Mouse (Mus musculus) heart, postnatal 0 days (tissue): ENCODE results near the gene Cdkal1. TPM values are rescaled to one million over a fixed set of nuclear protein-coding genes. Genes with fewer than 3 reads are reported as not detected.

Experiments used
- ATAC-seq: fragments of 200-750 bp; cut with Nextera tagmentation; 2 replicates; pipeline ENCODE4 v1.8.0; 2017; ENCODE audit warnings: low read depth, moderate number of reproducible peaks, moderate library complexity; ENCODE audit not compliant: insufficient read depth
- DNase-seq: peaks from one replicate; pipeline ENCODE4 v3.0.0-alpha.2; 2016; ENCODE audit warnings: low spot score
- H3K27ac ChIP-seq: fragments of 300-500 bp; sonication (generic); 2 replicates; pipeline ENCODE4 v1.5.1; 2014; ENCODE audit warnings: low read depth, mild to moderate bottlenecking
- H3K27me3 ChIP-seq: fragments of 300-500 bp; sonication (generic); 2 replicates; pipeline ENCODE4 v1.6.1; 2014; ENCODE audit warnings: low read length, mixed read lengths; ENCODE audit not compliant: control insufficient read depth, insufficient read depth
- H3K36me3 ChIP-seq: fragments of 300-500 bp; sonication (generic); replicated peaks from 2 replicates; pipeline ENCODE4 v1.6.1; 2014; ENCODE audit warnings: low read length, mixed read lengths; ENCODE audit not compliant: control insufficient read depth, insufficient read depth
- H3K4me1 ChIP-seq: fragments of 300-500 bp; sonication (generic); 2 replicates; pipeline ENCODE4 v1.6.1; 2014; ENCODE audit warnings: antibody characterized with exemption; ENCODE audit not compliant: control insufficient read depth, insufficient read depth
- H3K4me2 ChIP-seq: fragments of 300-500 bp; sonication (generic); 2 replicates; pipeline ENCODE4 v1.6.1; 2014; ENCODE audit warnings: low read depth, mild to moderate bottlenecking, low read length, moderate library complexity
- H3K4me3 ChIP-seq: fragments of 300-500 bp; sonication (generic); 2 replicates; pipeline ENCODE4 v1.5.1; 2014; ENCODE audit warnings: low read depth, low read length
- H3K9ac ChIP-seq: fragments of 300-500 bp; sonication (generic); replicated peaks from 2 replicates; pipeline ENCODE4 v1.6.1; 2014; ENCODE audit warnings: low read depth, low read length, mixed read lengths
- H3K9me3 ChIP-seq: fragments of 300-500 bp; sonication (generic); replicated peaks from 2 replicates; pipeline ENCODE4 v1.6.1; 2016; ENCODE audit warnings: low read length; ENCODE audit not compliant: control insufficient read depth
- CTCF ChIP-seq: IDR thresholded peaks from 2 replicates; pipeline ENCODE4 v1.5.1; 2016; ENCODE audit warnings: antibody characterized with exemption, control low read depth, low read depth
- EP300 ChIP-seq: IDR thresholded peaks from 2 replicates; pipeline ENCODE4 v1.6.1; 2016; ENCODE audit warnings: antibody characterized with exemption, low read depth
- WGBS: fragments of 180-500 bp; shearing (Covaris S2); extraction: QIAGEN DNeasy Blood & Tissue Kit; methylation state at CpG from one replicate; pipeline ENCODE4 v1.1.7; 2014; 5-methylcytosine and 5-hydroxymethylcytosine counted together
- polyA plus RNA-seq: library from polyadenylated mRNA; unstranded; fragments of >200 nt; fragmentation: Nextera tagmentation; extraction: Ambion mirVana; gene quantifications from 2 replicates; pipeline ENCODE4 v1.2.1, GENCODE M21; 2015
- total RNA-seq: library from RNA; depleted of rRNA; stranded (reverse); fragments of >200 nt; gene quantifications from 2 replicates; pipeline ENCODE4 v1.2.3, GENCODE M21; 2014; ENCODE audit warnings: low replicate concordance

The Cdkal1 gene
- total and polyA plus RNA-seq, 2 experiments from 2014 or later = 9.6 to 17.6 TPM

GRCm38 (mm10) chr13:29234442-29234841 lies 621.0 kb downstream of the Cdkal1 start:
- 65% methylated on average over 4 of the region's 4 CpGs for WGBS

GRCm38 (mm10) chr13:29233970-29234369 lies 621.5 kb downstream of the Cdkal1 start:
- WGBS = 71% methylated on average over 11 of the region's 11 CpGs
- no peaks in the 10 kb centered on the region for H3K36me3 ChIP-seq
- DNase-seq (no peak), ATAC-seq (no peak)
- no peak overlapping the region for H3K4me2 ChIP-seq
- H3K27ac ChIP-seq = no peak overlapping the region
- no peak for TF ChIP-seq EP300
- no peak for TF ChIP-seq CTCF
- H3K4me3 ChIP-seq = no peak overlapping the region
- no peaks in the 10 kb centered on the region for H3K27me3 ChIP-seq
- H3K9me3 ChIP-seq = peaks cover 8% of the 10 kb centered on the region; the same call in 1 of the 2 replicates
- no peak overlapping the region for H3K9ac ChIP-seq
- no peaks in the 10 kb centered on the region for H3K4me1 ChIP-seq

More at GRCm38 (mm10) chr13:29234442-29234841, 621.0 kb downstream of the Cdkal1 start:
- no peaks in the 10 kb centered on the region for H3K4me1 ChIP-seq
- H3K4me3 ChIP-seq = no peak overlapping the region
- DNase-seq (no peak), ATAC-seq (no peak)
- peaks cover 8% of the 10 kb centered on the region; the same call in 1 of the 2 replicates for H3K9me3 ChIP-seq
- H3K36me3 ChIP-seq = no peaks in the 10 kb centered on the region
- TF ChIP-seq CTCF (no peak), EP300 (no peak)
- H3K27me3 ChIP-seq = no peaks in the 10 kb centered on the region
- H3K9ac ChIP-seq = no peak overlapping the region
- no peak overlapping the region for H3K27ac ChIP-seq
- no peak overlapping the region for H3K4me2 ChIP-seq

DNA sequence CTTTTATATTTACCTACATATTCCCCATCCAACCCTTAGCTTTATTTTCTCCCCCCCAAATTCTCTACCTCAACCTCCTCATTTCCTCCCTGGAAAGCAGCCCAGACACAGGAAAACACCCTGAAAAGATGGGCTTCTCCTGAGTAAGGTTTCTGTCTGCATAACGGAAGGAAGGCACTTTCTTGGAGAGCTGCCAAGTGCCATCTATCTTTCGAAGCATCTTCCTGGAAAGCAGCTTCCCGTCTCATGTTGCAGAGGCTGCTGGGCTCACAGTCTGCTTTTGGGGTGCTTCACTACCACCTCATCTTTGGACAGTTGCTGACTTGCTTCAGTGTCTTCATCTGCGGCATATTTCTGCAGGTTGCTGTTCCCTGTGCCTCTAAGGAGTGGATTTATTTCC lies 622.8 kb downstream of the Cdkal1 start:
- H3K9me3 ChIP-seq = peaks cover 8% of the 10 kb centered on the region; the same call in 1 of the 2 replicates
- no peak for TF ChIP-seq CTCF
- no peak for TF ChIP-seq EP300
- 46% methylated on average over 4 of the region's 4 CpGs for WGBS
- no peak overlapping the region for H3K4me2 ChIP-seq
- no peaks in the 10 kb centered on the region for H3K4me1 ChIP-seq
- no peaks in the 10 kb centered on the region for H3K27me3 ChIP-seq
- H3K9ac ChIP-seq = no peak overlapping the region
- DNase-seq = no peak
- H3K4me3 ChIP-seq = no peak overlapping the region
- H3K36me3 ChIP-seq = no peaks in the 10 kb centered on the region
- H3K27ac ChIP-seq = no peak overlapping the region
- ATAC-seq = no peak

- H3K27me3 ChIP-seq = no peaks in the 10 kb centered on the region
- no peak overlapping the region for H3K27ac ChIP-seq
- no peak overlapping the region for H3K4me2 ChIP-seq
- DNase-seq (no peak), ATAC-seq (no peak)
- WGBS = 68% methylated on average over 5 of the region's 5 CpGs
- H3K9me3 ChIP-seq = no peaks in the 10 kb centered on the region; the same call in 1 of the 2 replicates
- TF ChIP-seq EP300 (no peak), CTCF (no peak)
- H3K4me3 ChIP-seq = no peak overlapping the region
- no peaks in the 10 kb centered on the region for H3K4me1 ChIP-seq
- H3K9ac ChIP-seq = no peak overlapping the region
- H3K36me3 ChIP-seq = no peaks in the 10 kb centered on the region
These were observed 630.7 kb downstream of the Cdkal1 start for GRCm38 (mm10) chr13:29224815-29225214.

DNA sequence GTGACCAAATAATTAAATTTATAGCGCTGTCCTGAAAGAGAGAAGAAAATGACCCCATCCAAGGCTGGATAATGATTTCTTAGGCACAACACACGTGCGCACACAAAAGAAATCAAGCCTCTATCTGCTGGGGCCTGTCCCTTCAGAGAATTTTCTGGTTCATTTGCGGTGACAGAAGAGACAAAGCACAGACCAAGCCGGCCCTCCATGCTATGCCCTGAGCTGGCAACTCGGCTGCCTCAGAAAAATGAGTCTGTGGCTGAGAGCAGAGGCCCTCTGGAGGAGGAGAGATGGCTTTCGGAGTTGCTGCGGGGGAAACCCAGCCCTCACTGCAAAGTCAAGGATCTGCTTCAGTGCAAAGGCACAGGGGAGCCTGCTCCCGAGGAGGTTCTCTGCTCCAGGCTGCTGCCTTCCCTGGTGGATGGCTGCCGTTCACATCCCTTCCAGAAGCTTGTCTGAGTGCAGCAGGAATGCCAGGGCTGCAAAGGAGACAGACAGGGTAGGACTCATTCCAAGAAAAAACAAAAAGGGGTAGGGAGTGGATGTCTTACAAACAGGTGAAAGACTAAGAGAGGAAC lies 633.1 kb downstream of the Cdkal1 start:
- Histone ChIP-seq H3K4me3 (no peak overlapping the region), H3K4me2 (no peak overlapping the region), H3K9ac (0 out of 2 replicates have a peak overlapping the region, but pooled peaks have one; percentile 25), H3K27me3 (no peaks in the 10 kb centered on the region), H3K9me3 (peaks cover 4% of the 10 kb centered on the region; the same call in 1 of the 2 replicates), H3K27ac (peak overlapping the region; percentile 57), H3K36me3 (no peaks in the 10 kb centered on the region), H3K4me1 (no peaks in the 10 kb centered on the region)
- WGBS = 28% methylated on average over 10 of the region's 10 CpGs
- DNase-seq (peak; percentile 36), ATAC-seq (0 out of 2 replicates have a peak, but pooled peaks have one; percentile 49)
- TF ChIP-seq CTCF (0 out of 2 replicates have a peak, but pooled peaks have one; percentile 9), EP300 (no peak)

DNA sequence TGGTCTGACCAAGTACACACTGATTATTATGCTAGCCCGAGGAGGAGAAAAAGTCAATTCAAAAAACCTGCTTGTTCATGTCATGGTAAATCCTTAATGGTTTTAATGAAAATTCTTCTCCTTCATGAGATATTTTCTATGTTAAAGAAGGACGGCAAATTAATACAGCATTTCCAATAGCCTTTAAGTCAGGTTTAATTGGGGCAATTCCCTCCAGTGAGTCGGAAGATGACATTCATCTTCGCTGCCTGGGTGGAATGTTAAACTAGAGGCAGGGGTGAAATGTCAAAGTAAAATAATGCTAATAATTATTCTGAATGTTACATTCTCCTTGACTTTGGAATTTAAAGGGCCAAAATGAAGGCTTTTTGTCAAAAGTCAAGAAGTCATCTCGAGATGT lies 633.8 kb downstream of the Cdkal1 start:
- no peak for DNase-seq
- no peak overlapping the region for H3K4me2 ChIP-seq
- H3K27me3 ChIP-seq = no peaks in the 10 kb centered on the region
- no peak for TF ChIP-seq EP300
- TF ChIP-seq CTCF = no peak
- H3K36me3 ChIP-seq = no peaks in the 10 kb centered on the region
- peaks cover 4% of the 10 kb centered on the region; the same call in 1 of the 2 replicates for H3K9me3 ChIP-seq
- H3K4me1 ChIP-seq = no peaks in the 10 kb centered on the region
- no peak overlapping the region for H3K9ac ChIP-seq
- no peak for ATAC-seq
- no peak overlapping the region for H3K27ac ChIP-seq
- H3K4me3 ChIP-seq = no peak overlapping the region
- 87% methylated on average over 5 of the region's 5 CpGs for WGBS
